Mouse (Mus musculus) C2C12 (cell line): ENCODE data around the gene Msi2.

ENCODE experiments used
- CTCF ChIP-seq: IDR thresholded peaks from one replicate; pipeline ENCODE4 v1.5.1; 2011; ENCODE audit not compliant: control insufficient read depth, insufficient read depth, insufficient read length
- MAX ChIP-seq: IDR thresholded peaks from one replicate; pipeline ENCODE4 v1.6.1; 2011; ENCODE audit warnings: mild to moderate bottlenecking, control low read depth
- MYOG ChIP-seq: IDR thresholded peaks from one replicate; pipeline ENCODE4 v1.6.1; 2011; ENCODE audit not compliant: control insufficient read depth, insufficient read length; ENCODE audit errors: extremely low read depth

- TF ChIP-seq CTCF, result no peak
- no peak for TF ChIP-seq MAX
- no peak for TF ChIP-seq MYOG
These were observed 338.7 kb downstream of the Msi2 start for GRCm38 (mm10) chr11:88379635-88380034.
